Mouse (Mus musculus) adrenal gland, postnatal 36 days (tissue): ENCODE data around the gene Nfe2l1. TPM values are rescaled to one million over a fixed set of nuclear protein-coding genes. Genes with fewer than 3 reads are reported as not detected.
"Not testable (repeated sequence)": the region's sequence is repeated elsewhere in the genome, so short reads cannot be mapped to it uniquely, and the experiment has no call there.

Experiments
- DNase-seq, 2 experiments: peaks; one replicate each; pipeline ENCODE4 v3.0.0; 2021; ENCODE audit warnings: mixed read lengths in 1 of 2
- total RNA-seq, 2 experiments: library from RNA; stranded (reverse); gene quantifications; 2 replicates each; pipeline ENCODE4 v1.2.3; 2021

Nfe2l1 gene
- total RNA-seq, 2 experiments from 2014 or later = 526 to 605 TPM

DNA sequence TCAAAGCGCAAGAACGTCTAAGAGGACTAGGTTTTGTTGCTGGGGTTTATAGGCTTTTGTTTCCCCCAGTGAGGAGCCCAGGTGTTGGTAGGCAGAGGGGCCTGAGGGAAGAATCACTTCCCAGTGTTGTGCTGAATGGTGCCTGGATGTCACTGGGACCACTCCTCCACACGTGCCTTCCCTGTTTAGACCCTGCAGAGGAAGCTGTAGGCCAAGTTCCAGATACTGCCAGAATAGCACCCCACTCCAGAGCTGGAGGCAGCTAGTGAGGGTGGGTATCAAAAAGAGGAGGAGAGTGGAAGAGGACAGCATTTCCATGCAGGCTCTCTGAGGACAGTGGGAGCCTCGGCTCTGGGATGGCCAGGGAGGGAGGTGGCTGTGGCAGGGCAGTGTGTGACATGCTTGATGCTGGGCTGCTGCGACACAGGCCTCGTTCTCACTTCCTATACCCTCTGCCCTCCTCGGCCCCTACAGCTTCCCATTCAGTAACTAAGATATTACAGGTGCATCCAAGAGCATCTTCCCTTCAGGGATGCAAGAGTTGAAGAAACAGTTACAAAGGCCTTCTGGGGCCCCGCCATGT is 11.5 kb downstream of the Nfe2l1 start:
- no peak for DNase-seq

DNA sequence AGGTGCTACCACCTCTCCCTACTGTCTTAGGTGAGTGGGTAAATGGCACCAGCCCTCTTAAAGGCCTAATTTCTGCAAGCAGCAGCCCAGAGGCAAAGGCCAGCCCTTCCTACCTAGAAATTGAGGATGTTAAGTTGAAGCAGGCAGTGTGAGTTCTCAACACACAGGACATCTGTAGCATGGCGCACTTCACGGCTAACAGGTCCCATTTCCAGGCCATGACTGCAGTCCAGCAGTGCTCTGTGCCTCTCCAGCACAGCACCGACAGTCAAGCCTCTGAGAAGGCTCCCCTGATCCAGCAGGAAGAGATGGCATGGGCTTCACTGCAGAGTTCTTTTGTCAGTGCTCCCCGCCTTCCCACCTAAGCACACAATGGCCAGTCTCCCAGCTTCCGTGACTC is 12.8 kb downstream of the Nfe2l1 start:
- no peak for DNase-seq

DNA sequence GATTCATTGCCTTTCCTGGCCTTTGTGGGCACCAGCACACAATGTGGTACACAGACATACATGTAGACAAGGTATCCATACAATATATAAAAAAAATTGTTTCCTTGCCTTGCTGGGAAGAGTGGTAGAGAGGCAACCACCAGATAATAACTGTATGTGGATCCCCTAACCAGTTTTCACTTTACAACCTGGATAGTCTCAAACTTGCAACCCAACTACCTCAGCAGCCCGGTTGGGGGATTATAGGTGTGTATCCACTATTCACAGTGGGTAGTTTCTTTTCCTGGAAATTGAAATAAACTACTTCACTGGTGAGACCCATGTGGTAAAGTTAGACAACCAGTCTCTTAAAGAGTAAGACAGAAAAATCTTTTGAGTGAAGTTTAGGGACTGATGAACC is 13.3 kb downstream of the Nfe2l1 start:
- DNase-seq = no peak

DNA sequence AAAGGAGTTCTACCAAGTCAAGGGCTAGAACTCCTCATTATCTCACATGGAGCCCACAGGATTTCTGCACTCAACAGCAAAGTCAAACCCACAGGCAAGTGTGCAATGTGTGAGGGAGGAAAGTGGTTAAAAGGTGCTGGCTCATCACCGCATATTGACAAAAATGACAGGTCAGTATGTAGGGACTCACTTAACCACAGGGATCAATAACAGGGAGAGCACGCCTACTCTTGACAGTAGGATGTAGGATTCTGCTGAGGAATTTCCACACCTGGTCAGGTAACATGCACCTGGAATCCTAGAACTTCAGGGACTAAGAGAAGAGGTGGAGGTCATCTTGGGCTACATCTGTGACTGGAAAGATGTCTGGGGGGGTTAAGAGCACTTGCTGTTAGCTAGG is 13.9 kb downstream of the Nfe2l1 start:
- no peak for DNase-seq

- DNase-seq = no peak
Observed at GRCm38 (mm10) chr11:96814443-96814842, 15.3 kb downstream of the Nfe2l1 start.

- DNase-seq = no peak
Observed at GRCm38 (mm10) chr11:96813920-96814319, 15.8 kb downstream of the Nfe2l1 start.

GRCm38 (mm10) chr11:96813455-96813854 is 16.3 kb downstream of the Nfe2l1 start:
- no peak for DNase-seq

DNA sequence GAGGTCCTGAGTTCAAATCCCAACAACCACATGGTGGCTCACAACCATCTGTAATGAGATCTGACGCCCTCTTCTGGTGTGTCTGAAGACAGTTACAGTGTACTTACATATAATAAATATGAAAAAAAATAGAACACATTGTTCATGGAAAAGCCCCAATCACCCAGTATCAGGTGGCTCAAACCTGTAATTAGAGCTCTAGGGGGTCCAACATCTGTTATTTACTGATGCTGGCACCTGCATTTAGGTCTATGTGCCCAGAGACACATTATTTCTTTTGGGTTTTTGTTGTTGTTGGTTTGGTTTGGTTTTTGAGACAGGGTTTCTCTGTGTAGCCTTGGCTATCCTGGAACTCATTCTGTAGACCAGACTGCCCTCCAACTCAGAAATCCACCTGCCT is 18.6 kb downstream of the Nfe2l1 start:
- not testable (repeated sequence) for DNase-seq

- no peak for DNase-seq
Observed at GRCm38 (mm10) chr11:96809562-96810235, 20.1 kb downstream of the Nfe2l1 start.

DNA sequence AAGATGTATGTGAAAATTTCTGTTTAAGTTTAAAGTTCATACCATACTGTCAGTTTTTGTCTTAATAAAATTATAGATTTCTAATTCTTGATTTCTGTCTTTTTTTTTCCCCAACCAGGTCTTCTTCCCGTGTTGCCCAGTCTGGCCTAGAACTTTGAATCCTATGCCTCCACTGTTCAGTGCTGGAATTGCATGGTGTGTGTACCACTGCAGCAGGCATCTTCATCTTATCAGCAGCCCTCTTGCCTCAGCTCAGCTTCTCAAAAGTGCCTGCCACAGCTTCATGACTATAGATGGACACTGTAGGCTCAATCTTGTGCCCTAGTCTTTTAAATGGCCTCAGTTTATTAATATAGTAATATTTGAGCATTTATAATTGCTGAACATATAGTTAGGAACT is 21.7 kb downstream of the Nfe2l1 start:
- no peak for DNase-seq

GRCm38 (mm10) chr11:96805606-96806005 is 24.2 kb downstream of the Nfe2l1 start:
- DNase-seq = no peak

DNA sequence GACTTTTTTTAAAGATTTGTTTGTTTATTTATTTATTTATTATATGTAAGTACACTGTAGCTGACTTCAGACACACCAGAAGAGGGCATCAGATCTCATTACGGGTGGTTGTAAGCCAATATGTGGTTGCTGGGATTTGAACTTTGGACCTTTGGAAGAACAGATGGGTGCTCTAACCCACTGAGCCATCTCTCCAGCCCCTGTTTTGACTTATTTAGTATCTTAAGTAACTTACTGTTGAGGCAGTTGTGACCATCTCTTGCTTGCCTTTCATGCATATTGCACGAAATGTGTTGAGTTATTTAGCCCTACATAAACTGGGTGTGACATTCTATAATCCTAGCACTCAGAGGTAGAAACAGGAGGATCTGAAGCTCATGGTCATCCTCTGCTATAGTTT is 30.3 kb downstream of the Nfe2l1 start:
- DNase-seq = no peak

GRCm38 (mm10) chr11:96796586-96796985 is 33.2 kb downstream of the Nfe2l1 start:
- DNase-seq = no peak

DNA sequence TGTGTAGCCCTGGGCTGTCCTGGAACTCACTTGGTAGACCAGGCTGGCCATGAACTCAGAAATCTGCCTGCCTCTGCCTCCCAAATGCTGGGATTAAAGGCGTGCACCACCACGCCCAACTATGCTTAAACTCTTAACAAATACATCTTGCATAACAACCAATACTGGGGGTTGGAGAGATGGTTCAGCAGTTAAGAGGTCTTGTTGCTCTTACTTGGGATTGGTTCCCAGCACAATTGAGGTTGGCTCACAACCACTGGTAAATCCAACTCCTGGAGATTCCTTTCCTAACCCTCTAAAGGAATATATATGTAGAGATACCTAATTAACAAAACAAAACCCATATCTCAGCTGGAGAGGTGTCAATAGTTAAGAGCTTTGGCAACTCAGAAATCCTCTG is 33.7 kb downstream of the Nfe2l1 start:
- DNase-seq = no peak

GRCm38 (mm10) chr11:96795491-96795890 is 34.3 kb downstream of the Nfe2l1 start:
- DNase-seq = no peak

- no peak for DNase-seq
Observed at GRCm38 (mm10) chr11:96790681-96791080, 39.1 kb downstream of the Nfe2l1 start.

DNA sequence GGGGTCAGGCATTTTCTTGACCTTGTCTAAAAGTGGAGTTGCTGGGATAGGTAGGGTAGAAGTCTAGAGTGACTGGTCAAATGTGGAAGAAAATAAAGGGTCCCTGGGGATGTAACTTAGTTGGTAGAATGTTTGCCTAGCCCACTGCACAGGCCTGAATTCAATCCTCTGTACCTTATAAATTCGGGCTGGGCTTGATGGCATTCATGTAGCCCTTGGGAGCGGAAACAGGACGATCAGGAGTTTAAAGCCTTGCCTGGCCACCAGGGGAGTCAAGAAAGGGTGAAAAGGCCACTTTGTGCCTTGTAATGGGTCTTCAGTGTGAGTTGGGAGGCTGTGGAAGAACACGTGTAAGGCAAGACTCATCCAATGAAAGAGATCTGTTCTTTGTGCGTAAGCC is 39.8 kb downstream of the Nfe2l1 start:
- no peak for DNase-seq

- peak; percentile 94 for DNase-seq
Observed at GRCm38 (mm10) chr11:96788871-96789795, 40.6 kb downstream of the Nfe2l1 start, which contains the start of gene Cbx1. Cbx1 (plus strand) TSS chr11:96789127.

DNA sequence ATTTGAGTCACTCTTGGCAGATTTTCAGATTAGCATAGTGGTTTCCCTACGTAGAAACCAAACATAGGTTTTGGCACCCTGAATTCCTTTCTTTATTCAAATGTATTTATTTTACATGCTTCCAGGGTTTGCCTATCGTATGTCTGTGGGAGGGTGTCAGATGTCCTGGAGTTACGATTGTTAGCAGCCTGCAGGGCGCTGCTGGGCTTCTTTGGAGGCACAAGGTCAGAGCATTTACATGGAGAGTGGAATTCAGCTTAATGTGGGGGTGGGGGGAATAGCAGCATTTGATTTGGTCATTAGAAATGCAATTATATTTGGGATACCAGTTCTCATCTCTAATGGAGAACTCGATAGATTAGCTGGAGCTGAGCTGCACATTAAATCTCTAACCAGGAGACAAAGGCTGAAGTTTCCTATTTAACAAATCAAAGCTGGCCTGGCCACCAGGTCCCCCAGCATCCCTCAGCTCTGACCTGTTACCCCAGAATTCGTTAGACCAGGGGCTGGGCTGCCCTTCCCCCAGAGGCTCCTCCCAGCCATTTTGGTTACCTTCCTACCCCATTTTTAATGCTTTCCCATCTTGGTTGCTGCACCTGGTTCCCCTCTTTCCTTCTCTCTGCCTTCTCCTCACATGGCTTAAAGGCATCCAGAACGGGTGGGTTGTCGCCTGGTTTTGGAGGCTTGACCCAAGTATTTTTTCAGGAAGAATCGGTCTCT is 42.9 kb downstream of the Nfe2l1 start:
- no peak for DNase-seq

DNA sequence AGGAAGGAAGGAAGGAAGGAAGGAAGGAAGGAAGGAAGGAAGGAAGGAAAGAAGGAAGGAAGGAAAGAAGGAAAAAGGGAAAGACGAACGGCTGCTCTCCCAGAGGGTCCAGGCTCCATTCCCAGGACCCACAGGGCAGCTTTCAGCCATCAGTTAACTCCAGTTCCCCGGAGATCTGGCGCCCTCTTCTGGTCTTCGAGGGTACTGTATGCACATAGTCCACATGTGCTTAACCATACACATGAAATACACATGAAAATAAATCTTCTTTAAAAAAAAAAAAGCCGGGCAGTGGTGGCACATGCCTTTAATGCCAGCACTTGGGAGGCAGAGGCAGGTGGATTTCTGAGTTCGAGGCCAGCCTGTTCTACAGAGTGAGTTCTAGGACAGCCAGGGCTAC is 44.9 kb downstream of the Nfe2l1 start:
- peak; percentile 79 to 81 for DNase-seq

DNA sequence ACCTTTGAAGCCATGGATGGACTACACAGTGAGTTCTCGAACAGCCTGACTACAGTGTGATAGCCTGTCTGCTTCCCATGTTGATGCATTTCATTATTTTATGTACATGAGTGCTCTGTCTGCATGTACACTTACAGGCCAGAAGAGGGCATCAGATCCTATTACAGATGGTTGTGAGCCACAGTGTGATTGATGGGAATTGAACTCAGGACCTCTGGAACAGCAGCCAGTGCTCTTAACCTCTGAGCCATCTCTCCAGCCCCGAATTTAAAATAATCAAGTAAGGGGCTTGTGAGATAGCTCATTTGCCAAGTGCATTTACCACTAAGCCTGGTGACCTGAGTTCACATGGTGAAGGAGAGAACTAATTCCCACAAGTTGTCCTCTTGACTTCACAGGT is 48.3 kb downstream of the Nfe2l1 start:
- no peak for DNase-seq

GRCm38 (mm10) chr11:96780306-96780705 is 49.5 kb downstream of the Nfe2l1 start:
- DNase-seq = no peak
